Mouse (Mus musculus) hindlimb bud, embryonic 11.5 days (tissue): Measurements from ENCODE around the gene Mcub.

Experiments
- DNase-seq: peaks from one replicate; pipeline ENCODE4 v3.0.0-alpha.2; 2012; ENCODE audit warnings: low read depth, low spot score; ENCODE audit errors: extremely low spot score

Gene Mcub

DNA sequence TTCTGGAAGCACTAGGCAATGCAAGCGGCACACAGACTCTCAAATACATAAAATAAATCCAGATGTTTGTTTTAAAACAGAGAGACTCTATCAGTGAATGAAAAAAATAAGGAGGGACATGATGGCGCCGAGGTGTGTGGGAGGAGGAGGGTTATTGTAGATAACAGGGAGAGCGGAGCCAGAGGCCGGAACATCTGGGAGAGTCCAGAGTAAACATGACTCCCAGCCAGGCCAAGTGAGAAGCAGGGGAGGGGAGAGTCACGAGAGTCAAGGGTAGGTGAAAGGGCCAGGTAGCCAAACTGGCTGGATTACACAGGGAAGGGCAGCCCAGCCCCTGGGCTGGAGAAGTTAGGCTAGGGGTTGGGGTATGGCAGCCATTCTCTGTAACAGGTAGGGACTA, 73.4 kb downstream of the Mcub start:
- DNase-seq: no peak

DNA sequence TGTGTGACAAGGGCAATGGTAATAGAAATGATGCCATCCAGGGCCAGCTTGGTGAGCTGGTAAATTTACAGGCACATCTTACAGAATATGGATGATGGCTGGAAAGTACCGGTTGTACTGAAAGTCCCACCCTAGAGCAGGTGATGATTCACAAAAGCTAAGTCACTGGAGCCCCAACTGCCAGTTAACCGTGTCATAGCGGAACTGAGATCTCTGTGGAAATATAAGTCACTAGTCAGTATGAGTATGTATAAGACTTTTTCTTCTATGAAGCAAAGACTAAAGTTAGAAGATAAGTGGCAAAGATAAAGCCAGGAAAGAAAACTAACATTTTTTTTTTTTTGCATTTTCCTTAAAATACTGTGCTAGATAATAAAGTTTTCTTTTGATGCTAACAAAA, 76.9 kb downstream of the Mcub start:
- DNase-seq: no peak

DNA sequence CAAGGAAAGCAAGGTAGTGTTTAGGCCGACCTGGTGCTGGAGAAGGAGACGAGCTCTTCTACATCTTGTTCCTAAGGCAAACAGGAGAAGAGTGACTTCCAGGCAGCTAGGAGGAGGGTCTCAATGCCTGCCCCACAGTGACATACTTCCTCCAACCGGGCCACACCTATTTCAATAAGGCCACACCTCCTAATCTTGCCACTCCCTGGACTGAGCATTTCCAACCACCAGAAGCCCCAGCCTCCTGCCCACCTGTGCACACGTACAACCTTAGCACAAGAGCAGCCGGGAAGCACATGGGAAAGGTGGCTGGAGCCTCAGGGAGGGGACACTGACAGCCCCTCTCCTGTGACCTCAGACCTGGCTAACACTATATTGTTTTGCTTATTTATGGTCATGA, 78.0 kb downstream of the Mcub start:
- no peak for DNase-seq

DNA sequence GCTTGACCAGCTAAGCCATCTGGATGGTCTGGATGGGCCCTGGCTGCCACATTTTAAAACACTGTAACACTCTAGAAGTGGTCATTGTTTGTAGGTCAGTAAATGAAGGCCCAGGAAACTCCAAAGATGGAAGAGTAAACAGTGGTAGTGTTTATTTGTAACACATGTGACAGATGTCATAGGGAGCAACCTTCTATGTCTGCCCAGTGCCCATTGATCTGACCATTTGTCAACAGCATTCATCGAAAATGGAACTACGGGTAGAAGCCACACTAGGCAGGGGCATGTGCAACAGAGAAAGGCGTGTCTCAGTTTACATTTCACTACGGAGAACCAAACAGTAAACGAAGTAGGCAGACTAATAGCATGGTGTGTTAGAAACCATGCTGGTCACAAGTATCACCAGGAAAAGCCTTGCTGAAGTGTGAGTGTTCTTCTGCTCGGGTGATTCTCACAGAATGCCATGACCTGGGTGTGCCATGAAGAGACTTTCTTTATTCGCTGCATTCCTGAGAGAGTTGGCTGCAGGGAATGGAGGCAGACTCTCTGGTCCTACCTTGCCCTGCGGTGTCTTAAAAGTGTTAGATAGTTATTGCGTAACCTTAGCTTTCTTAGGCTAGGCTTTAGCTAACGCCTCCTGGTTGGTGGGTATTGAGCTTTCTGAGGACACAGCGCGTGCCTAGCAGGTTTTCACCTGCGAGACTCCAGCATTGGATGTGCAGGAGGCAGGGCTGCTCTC, 82.1 kb downstream of the Mcub start:
- DNase-seq: no peak

DNA sequence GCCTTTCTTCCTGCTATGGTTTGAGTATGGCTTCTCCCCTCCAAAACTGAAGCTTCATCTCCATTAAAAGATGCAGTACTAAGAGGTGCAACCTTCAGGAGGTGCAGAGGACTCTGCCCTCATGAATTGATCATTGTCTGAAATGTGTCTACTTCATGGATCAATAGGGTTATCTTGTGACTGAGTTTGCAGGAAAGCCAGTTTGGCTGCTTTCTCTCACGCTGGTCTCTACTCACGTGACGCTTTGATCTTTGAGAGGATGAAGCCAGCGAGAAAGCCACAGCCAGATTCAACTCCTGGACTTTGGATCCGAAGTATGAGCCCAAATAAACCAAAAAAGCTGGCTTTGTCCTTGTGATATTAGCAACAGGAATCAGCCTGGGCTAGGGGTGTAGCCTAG, 83.6 kb downstream of the Mcub start:
- no peak for DNase-seq

DNA sequence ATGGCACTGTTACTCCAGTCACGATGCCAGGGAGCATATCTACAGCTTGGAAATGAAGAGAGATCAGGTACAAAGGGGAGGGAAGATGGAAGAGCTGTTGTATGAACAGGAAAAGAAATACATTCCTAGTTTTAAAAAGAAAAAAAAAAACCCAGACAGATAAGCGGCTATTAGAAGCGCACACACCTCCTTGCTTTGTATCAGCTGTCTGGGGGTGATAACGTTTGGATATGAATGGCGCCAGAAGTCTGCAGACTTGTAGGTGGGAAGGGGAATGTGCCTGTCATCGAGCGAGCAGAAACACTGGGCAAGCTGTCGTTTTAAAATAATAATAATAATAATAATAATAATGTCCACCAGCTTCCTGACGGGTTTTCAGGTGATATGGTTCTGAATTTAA, 84.4 kb downstream of the Mcub start:
- no peak for DNase-seq

DNA sequence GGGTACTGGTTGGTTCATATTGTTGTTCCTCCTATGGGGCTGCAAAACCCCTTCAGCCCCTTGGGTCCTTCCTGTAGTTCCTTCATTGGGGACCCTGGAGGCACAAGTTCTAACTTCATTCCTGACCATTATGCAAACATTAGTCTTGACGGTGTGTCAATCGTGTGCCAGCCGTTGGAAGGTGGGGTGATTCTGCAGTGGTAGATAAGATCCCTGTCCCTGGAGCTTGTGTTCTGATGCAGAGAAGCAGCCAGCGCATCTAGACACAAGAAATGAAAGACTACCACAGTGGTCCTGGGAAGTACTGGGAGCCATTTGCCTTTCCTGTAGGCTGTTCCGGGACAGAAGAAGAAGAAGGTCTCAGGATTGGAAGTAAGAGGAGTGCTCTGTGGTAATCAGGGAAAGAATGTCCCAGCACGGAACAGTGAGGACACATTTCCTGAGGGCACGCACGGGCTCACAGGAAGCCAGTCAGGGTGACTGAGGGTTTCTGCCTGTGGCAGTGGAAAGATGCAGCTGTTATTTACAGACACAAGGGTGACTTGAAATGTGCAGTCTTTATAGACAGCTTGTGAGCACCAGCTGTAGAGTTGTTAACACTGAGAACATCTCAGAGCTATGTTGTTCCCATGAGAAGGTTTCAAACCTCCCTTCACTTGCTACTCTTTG, 88.9 kb downstream of the Mcub start:
- no peak for DNase-seq

DNA sequence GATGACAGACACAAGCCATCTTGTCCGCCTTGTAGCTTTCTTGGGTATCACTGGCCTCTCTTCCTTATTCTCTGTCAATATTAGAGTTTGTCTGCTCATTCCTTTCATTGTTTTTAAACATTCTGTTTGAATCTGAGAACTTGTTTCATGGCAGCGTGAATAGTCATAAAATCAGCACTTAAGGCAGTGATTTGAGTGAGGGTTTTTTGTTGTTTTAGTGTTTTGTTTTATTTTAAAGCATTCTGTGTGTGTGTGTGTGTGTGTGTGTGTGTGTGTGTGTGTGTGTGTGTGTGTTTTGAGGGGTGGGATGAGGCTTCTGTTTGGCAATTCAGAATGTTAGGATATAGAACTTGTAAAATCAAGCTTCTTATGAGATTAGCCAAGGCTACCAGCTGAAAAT, 90.1 kb downstream of the Mcub start:
- DNase-seq: no peak

DNA sequence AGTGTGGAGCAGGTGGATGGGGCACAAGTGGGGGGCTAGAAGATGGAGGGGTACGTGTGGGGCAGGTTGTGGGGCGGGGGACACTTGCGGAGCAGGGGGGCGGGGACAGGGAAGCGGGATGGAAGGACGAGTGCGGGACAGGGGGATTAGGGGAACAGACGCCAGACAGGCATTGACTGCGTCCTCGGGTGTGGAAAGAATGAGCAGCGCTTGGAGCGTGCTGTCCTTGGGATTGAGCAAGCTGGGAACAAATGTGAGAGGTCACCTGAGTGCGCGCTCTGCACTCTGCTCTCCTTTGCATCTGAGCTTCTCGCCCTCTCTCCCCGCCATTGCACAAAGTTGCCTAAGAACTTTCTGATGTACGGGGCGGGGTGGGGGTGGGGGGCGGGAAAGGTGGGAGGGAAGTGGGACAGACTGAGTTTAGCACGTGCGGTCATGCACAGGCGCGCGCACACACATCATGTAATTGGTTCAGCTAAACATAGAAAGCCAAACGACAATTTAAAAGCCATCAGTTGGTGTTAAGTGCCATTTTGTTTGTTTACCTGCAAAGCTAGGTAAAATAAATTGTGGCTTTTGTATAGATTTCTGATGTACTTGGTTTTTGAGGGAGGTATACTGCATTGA, 90.8 kb downstream of the Mcub start:
- DNase-seq: no peak

DNA sequence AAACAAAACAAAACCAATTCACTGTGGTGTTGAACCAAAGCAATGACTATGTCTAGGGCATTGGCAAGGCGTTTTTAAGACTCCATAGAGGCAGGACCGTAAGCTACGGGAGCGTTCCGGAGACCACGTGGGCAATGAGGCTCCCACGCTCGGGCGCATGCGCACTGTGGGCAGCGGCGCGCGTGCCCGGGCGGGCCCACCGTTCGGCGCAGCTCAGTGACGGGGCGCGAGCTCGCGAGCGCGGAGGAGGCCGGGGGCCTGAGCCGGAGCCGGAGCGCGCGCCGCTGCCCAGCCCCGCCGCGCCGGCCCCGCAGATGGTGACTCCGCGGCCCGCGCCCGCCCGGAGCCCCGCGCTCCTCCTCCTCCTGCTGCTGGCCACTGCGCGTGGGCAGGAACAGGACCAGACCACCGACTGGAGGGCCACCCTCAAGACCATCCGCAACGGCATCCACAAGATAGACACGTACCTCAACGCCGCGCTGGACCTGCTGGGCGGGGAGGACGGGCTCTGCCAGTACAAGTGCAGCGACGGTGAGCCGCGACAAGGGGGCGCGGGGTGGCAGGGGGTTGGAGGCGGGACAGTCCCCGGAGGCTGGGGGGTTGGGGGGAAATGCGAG, 91.5 kb downstream of the Mcub start, which contains the start of gene Pla2g12a:
Pla2g12a (plus strand) TSS at position 202 of the 617 bp plus-strand sequence.
- DNase-seq: peak; percentile 66

DNA sequence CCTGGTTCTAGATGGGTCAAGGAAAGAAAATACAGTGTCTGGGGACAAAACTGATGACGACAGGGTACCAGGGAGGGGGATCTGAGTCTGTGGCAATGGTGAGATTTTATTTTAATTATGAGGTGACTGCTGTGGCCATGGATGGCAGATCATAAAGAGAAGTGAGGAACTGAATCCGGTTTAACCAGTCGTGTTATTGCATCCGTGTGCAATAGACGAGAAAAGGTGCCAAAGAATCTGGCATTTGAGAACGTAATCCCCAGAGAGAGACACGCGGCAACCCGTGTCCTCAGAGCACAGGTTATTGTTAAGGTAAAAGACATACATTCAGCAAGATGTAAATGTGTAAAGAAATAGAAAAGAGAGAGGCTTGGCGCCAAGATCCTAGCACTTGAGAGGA, 92.7 kb downstream of the Mcub start:
- no peak for DNase-seq
